Mouse (Mus musculus): ENCODE measurements around the gene Nkain4. TPM values are rescaled to one million over a fixed set of nuclear protein-coding genes. Genes with fewer than 3 reads are reported as not detected.

Nkain4 gene
- polyA plus RNA-seq, 1 experiment: 3.7 TPM

DNA sequence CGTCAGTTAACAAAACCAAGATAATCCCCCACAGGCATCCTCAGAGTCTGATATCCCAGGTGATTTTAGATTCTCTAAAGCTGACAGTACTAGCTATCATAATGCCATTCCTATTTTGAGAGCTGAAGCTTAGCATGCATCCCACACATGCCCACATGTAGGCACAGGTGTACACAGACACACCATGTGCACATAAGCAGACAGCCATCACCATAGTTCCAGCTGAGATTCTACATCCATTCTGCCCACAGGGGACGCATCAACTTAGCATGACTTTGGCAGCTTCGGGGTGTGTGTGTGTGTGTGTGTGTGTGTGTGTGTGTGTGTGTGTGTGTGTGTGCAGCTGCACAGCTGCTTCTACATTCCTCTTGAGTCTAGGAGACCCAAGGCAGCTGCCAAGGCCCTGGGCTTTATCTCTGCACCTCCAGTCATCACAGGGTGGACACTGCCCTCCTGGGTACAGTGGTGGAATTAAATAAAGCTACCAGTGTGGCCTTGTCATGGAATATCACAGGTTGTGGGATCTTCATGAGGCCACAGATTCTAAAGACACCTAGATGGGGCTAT, 33.9 kb upstream of the Nkain4 start:
- TF ChIP-seq CTCF (IDR thresholded peaks at IDR 0.05; ENCODE audit: control insufficient read depth, insufficient read depth, insufficient replicate concordance, low read depth, low read length) (no peak), POLR2A (IDR thresholded peaks at IDR 0.05; ENCODE audit: control insufficient read depth, low read depth, low read length) (no peak)
- Histone ChIP-seq H3K27me3 (ENCODE audit: control insufficient read depth, insufficient read depth, low read length) (no peaks in the 10 kb centered on the region), H3K4me1 (ENCODE audit: control insufficient read depth, insufficient read depth, low read length) (no peaks in the 10 kb centered on the region), H3K36me3 (ENCODE audit: control insufficient read depth, insufficient read depth, low read length) (no peaks in the 10 kb centered on the region), H3K4me3 (ENCODE audit: control insufficient read depth, low read depth, low read length) (no peak overlapping the region), H3K27ac (ENCODE audit: control insufficient read depth, insufficient read depth, low read depth, low read length) (no peak overlapping the region)

DNA sequence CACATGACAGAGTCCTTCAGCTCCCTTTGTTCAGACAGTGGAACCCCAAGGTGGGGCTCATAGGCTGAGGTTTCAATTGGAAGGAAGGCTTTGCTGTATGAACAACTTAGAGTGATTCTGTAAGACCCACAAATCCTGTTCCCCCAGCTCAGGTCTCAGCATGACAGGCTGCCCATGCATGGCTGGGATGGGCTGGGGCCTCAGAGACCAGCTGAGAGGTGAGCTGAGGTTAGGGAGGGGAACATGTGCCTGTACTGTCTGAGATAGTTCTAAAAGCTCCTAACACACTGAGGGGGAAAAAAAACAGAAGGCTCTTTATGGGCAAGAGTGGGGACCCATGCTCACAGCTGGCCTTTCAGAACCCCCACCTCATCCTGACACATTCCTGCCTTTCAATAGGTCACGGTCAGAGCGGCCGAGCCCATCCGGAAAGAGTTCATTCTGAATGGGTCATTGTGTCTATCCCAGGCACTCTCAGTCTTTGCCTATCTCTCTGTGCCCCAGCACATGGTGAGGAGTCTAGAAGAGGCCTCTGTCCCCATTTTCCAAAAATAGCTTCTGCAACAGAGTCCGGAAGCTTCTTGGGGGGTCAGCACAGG, 33.0 kb upstream of the Nkain4 start:
- Histone ChIP-seq H3K4me1 (ENCODE audit: control insufficient read depth, insufficient read depth, low read length) (no peaks in the 10 kb centered on the region), H3K27me3 (ENCODE audit: control insufficient read depth, insufficient read depth, low read length) (no peaks in the 10 kb centered on the region), H3K27ac (ENCODE audit: control insufficient read depth, insufficient read depth, low read depth, low read length) (no peak overlapping the region), H3K4me3 (ENCODE audit: control insufficient read depth, low read depth, low read length) (no peak overlapping the region), H3K36me3 (ENCODE audit: control insufficient read depth, insufficient read depth, low read length) (no peaks in the 10 kb centered on the region)
- TF ChIP-seq POLR2A (IDR thresholded peaks at IDR 0.05; ENCODE audit: control insufficient read depth, low read depth, low read length) (no peak), CTCF (IDR thresholded peaks at IDR 0.05; ENCODE audit: control insufficient read depth, insufficient read depth, insufficient replicate concordance, low read depth, low read length) (no peak)

DNA sequence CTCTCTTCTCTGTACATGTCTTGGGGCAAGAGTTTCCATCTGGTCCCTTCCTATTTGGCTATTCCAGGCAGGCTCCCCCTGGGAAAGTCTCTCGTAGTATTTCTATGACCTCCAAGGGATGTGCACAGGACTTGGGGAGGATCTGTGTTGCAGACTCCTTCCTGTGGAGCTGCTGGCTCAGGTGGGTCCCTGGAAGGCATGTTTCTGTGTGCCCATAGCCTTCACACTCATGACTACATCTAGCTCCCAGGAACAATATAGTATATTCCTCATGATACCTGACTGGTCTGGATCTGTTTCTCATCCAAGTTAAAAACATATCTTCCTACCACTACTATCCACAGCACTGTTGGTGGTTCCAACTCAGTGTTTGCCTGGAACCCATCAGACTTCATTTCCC, 32.5 kb upstream of the Nkain4 start:
- Histone ChIP-seq H3K27me3 (ENCODE audit: control insufficient read depth, insufficient read depth, low read length) (no peaks in the 10 kb centered on the region), H3K4me3 (ENCODE audit: control insufficient read depth, low read depth, low read length) (no peak overlapping the region), H3K27ac (ENCODE audit: control insufficient read depth, insufficient read depth, low read depth, low read length) (no peak overlapping the region), H3K36me3 (ENCODE audit: control insufficient read depth, insufficient read depth, low read length) (no peaks in the 10 kb centered on the region), H3K4me1 (ENCODE audit: control insufficient read depth, insufficient read depth, low read length) (no peaks in the 10 kb centered on the region)
- TF ChIP-seq CTCF (IDR thresholded peaks at IDR 0.05; ENCODE audit: control insufficient read depth, insufficient read depth, insufficient replicate concordance, low read depth, low read length) (no peak), POLR2A (IDR thresholded peaks at IDR 0.05; ENCODE audit: control insufficient read depth, low read depth, low read length) (no peak)

DNA sequence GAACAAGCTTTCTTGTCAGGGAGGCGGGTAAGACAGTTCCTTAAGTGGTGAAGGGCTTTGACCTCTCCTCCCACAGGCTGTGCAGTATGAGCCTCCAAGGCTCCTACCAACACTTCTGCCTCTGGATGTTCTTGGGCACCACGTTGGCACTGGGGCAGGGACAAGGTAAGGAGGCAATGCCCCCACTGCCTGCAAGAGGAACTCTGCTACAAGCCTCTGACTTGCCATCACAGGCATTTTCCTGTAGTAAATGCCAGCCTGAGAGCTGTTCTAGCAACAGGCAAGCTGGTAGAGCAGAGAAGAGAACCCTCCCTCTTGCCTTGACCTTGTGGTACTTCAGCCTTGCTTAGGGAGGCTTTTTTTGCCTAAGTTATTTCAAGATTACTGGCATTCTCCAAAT, 31.9 kb upstream of the Nkain4 start, which contains the start of gene Col20a1:
TSS of gene Col20a1 (plus strand) at position 87 of the 400 bp plus-strand sequence.
- Histone ChIP-seq H3K27me3 (ENCODE audit: control insufficient read depth, insufficient read depth, low read length) (no peaks in the 10 kb centered on the region), H3K4me3 (ENCODE audit: control insufficient read depth, low read depth, low read length) (no peak within 1 kb of the TSS), H3K36me3 (ENCODE audit: control insufficient read depth, insufficient read depth, low read length) (no peaks in the 10 kb centered on the region), H3K27ac (ENCODE audit: control insufficient read depth, insufficient read depth, low read depth, low read length) (0 out of 2 replicates have a peak within 1 kb of the TSS, but pooled peaks have one; percentile 29), H3K4me1 (ENCODE audit: control insufficient read depth, insufficient read depth, low read length) (no peaks in the 10 kb centered on the region)
- no peak for TF ChIP-seq CTCF (IDR thresholded peaks at IDR 0.05; ENCODE audit: control insufficient read depth, insufficient read depth, insufficient replicate concordance, low read depth, low read length)
- TF ChIP-seq POLR2A (IDR thresholded peaks at IDR 0.05; ENCODE audit: control insufficient read depth, low read depth, low read length): no peak

DNA sequence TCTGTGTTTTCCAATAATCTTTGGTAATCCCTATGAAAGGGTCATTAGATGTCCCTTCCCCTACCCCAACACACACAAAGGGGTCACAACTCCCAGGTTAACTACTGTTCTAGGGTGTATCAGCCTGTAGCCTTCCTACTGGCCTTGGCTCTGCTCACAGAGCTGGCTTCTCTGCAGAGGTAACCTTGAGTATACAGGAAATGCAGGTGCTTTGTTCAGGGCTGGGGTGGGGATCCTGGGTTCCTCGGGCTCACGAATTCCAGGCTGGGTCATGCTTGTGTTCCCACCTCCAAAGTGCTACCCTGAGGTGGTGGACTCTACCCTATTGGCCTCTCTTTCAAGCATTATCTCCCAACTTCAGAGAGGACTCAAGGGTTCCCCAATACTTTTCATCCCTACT, 31.1 kb upstream of the Nkain4 start:
- H3K27ac ChIP-seq (ENCODE audit: control insufficient read depth, insufficient read depth, low read depth, low read length): no peak overlapping the region
- no peak overlapping the region for H3K4me3 ChIP-seq (ENCODE audit: control insufficient read depth, low read depth, low read length)
- no peak for TF ChIP-seq POLR2A (IDR thresholded peaks at IDR 0.05; ENCODE audit: control insufficient read depth, low read depth, low read length)
- no peak for TF ChIP-seq CTCF (IDR thresholded peaks at IDR 0.05; ENCODE audit: control insufficient read depth, insufficient read depth, insufficient replicate concordance, low read depth, low read length)
- no peaks in the 10 kb centered on the region for H3K36me3 ChIP-seq (ENCODE audit: control insufficient read depth, insufficient read depth, low read length)
- H3K4me1 ChIP-seq (ENCODE audit: control insufficient read depth, insufficient read depth, low read length): no peaks in the 10 kb centered on the region
- no peaks in the 10 kb centered on the region for H3K27me3 ChIP-seq (ENCODE audit: control insufficient read depth, insufficient read depth, low read length)

DNA sequence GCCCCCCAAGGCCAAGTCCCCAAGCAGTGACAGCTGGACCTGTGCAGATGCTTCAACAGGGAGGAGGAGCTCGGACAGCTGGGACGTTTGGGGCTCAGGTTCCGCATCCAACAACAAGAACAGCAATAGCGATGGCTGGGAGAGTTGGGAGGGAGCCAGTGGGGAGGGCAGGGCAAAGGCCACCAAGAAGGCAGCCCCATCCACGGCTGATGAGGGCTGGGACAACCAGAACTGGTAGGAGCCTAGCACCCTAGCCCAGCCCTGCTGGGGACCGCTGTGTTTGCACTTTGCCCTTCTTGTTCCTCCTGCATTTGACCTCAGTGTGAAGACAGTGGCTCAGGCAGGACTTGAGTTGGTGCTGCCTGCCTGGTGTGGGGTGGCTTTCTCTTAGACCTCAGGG, 26.6 kb upstream of the Nkain4 start:
- no peak for TF ChIP-seq CTCF (IDR thresholded peaks at IDR 0.05; ENCODE audit: control insufficient read depth, insufficient read depth, insufficient replicate concordance, low read depth, low read length)
- no peak for TF ChIP-seq POLR2A (IDR thresholded peaks at IDR 0.05; ENCODE audit: control insufficient read depth, low read depth, low read length)
- Histone ChIP-seq H3K27ac (ENCODE audit: control insufficient read depth, insufficient read depth, low read depth, low read length) (no peak overlapping the region), H3K4me3 (ENCODE audit: control insufficient read depth, low read depth, low read length) (no peak overlapping the region), H3K27me3 (ENCODE audit: control insufficient read depth, insufficient read depth, low read length) (no peaks in the 10 kb centered on the region), H3K36me3 (ENCODE audit: control insufficient read depth, insufficient read depth, low read length) (no peaks in the 10 kb centered on the region), H3K4me1 (ENCODE audit: control insufficient read depth, insufficient read depth, low read length) (no peaks in the 10 kb centered on the region)

DNA sequence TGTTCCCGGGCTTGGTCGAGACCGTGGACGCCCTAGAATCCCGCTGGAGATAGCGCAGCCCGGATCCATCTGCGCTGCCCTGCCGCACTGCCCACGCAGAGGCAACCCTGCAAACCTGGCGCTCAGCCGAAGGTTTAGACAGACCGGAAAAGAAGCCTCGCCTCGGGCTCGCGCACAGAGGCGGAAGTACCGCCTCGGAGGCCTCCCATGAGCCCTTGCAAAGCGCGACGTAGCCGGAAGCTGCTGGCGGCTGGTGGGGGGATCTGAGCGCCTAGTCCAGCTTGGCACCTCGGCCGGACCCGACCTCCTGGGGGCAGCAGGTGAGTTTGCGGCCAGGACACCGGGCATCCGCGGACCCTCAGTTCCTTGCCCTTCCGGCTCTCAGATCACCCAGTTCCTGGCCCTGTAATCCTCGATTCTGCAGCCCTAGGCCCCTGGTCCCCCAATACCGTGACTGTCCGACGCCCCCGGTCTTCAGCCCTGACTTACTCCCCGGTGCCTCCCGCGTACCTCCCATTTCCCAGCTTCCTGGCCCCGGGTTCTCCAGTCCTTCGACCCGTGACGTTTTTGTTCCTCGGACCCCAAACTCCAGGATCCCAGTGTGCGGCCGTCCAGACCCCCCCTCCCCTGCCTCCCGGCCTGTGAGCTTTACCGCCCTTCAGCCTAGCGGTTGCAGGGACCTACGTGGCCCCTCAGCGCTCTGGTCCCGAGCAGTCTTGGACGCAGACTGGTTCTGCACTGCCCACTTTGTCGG, 12.7 kb upstream of the Nkain4 start, which contains the start of gene Arfgap1:
TSS of gene Arfgap1 (plus strand) at position 216 of the 754 bp plus-strand sequence.
- Histone ChIP-seq H3K4me3 (ENCODE audit: control insufficient read depth, low read depth, low read length) (peak within 1 kb of the TSS; percentile 91), H3K27ac (ENCODE audit: control insufficient read depth, insufficient read depth, low read depth, low read length) (peak within 1 kb of the TSS; percentile 87)
- TF ChIP-seq POLR2A (IDR thresholded peaks at IDR 0.05; ENCODE audit: control insufficient read depth, low read depth, low read length) (peak; percentile 82; the same call in 1 of the 2 replicates), CTCF (IDR thresholded peaks at IDR 0.05; ENCODE audit: control insufficient read depth, insufficient read depth, insufficient replicate concordance, low read depth, low read length) (no peak)

More for the DNA sequence above, 12.7 kb upstream of the Nkain4 start, which contains the start of gene Arfgap1:
- H3K27me3 ChIP-seq (ENCODE audit: control insufficient read depth, insufficient read depth, low read length): no peaks in the 10 kb centered on the region
- H3K36me3 ChIP-seq (ENCODE audit: control insufficient read depth, insufficient read depth, low read length): no peaks in the 10 kb centered on the region
- H3K4me1 ChIP-seq (ENCODE audit: control insufficient read depth, insufficient read depth, low read length): peaks cover 3% of the 10 kb centered on the region

Measured in testis, adult 2 months (tissue).